Comparison of ENCODE assay signal across 12 mouse cellular contexts in genomic region chr4:117654016-117654702, GRCm38 (mm10). TPM values are rescaled to one million over a fixed set of nuclear protein-coding genes. Genes with fewer than 3 reads are reported as not detected.
DNase-seq lines count a peak whose midpoint lies in the region; ATAC-seq and TF ChIP-seq lines count a peak whose summit lies in the region.
"Had no signal": no experiment of that assay in that cellular context is flagged by ENCODE, and none has a peak within 500 bp of the region (broad histone marks: within the 10 kb centered on the region; RNA-seq: fewer than 3 reads in every experiment).

No protein-coding gene starts in this region.

- peak overlapping the region; percentile 20; the same call in 1 of the 2 replicates for H3K27ac ChIP-seq in gastrocnemius, adult 2 months
- no peak overlapping the region for H3K27ac ChIP-seq in embryonic facial prominence, embryonic 13.5 days
- peak overlapping the region; percentile 71 for H3K27ac ChIP-seq in hindbrain, embryonic 12.5 days
- peak overlapping the region; percentile 81 for H3K27ac ChIP-seq in midbrain, embryonic 12.5 days (replicated peaks)
- H3K27ac ChIP-seq: liver, embryonic 14.5 days had no signal

- H3K4me2 ChIP-seq in embryonic facial prominence, embryonic 13.5 days = no peak overlapping the region
- no peak overlapping the region for H3K4me2 ChIP-seq in hindbrain, embryonic 12.5 days (replicated peaks)
- no peak overlapping the region for H3K4me2 ChIP-seq in midbrain, embryonic 12.5 days (replicated peaks)

- DNase-seq in gastrocnemius, adult 2 months = no peak
- DNase-seq in gastrocnemius, postnatal 10 days = no peak
- no peak for DNase-seq in urinary bladder, postnatal 25 days (ENCODE audit: low spot score)
- no peak for DNase-seq in left cerebral cortex, postnatal 25 days (ENCODE audit: low spot score in 2 of 2)
- DNase-seq in left cerebral cortex, adult 8-10 months (ENCODE audit: low spot score in 2 of 2) = no peak
- DNase-seq: cerebellum, adult 9-10 months; gastrocnemius, postnatal 36 days; heart, postnatal 14 days had no signal

- H3K27me3 ChIP-seq in embryonic facial prominence, embryonic 13.5 days = no peaks in the 10 kb centered on the region
- no peaks in the 10 kb centered on the region for H3K27me3 ChIP-seq in hindbrain, embryonic 12.5 days
- peaks cover 9% of the 10 kb centered on the region for H3K27me3 ChIP-seq in midbrain, embryonic 12.5 days

- peaks cover 20% of the 10 kb centered on the region for H3K36me3 ChIP-seq in embryonic facial prominence, embryonic 13.5 days
- H3K36me3 ChIP-seq in hindbrain, embryonic 12.5 days = no peaks in the 10 kb centered on the region
- no peaks in the 10 kb centered on the region for H3K36me3 ChIP-seq in midbrain, embryonic 12.5 days

- H3K9ac ChIP-seq in embryonic facial prominence, embryonic 13.5 days = peak overlapping the region; percentile 17; the same call in 1 of the 2 replicates
- H3K9ac ChIP-seq in hindbrain, embryonic 12.5 days = peak overlapping the region; percentile 0; the same call in 1 of the 2 replicates
- peak overlapping the region; percentile 26; the same call in 1 of the 2 replicates for H3K9ac ChIP-seq in midbrain, embryonic 12.5 days (replicated peaks)
- H3K9ac ChIP-seq: liver, embryonic 14.5 days had no signal

- no peak overlapping the region for H3K4me3 ChIP-seq in gastrocnemius, adult 2 months
- H3K4me3 ChIP-seq in embryonic facial prominence, embryonic 13.5 days = no peak overlapping the region
- H3K4me3 ChIP-seq in hindbrain, embryonic 12.5 days = no peak overlapping the region
- no peak overlapping the region for H3K4me3 ChIP-seq in midbrain, embryonic 12.5 days

- WGBS in embryonic facial prominence, embryonic 13.5 days = 23% methylated on average over 10 of the region's 10 CpGs
- 19% methylated on average over 10 of the region's 10 CpGs for WGBS in hindbrain, embryonic 12.5 days
- 9% methylated on average over 10 of the region's 10 CpGs for WGBS in midbrain, embryonic 12.5 days

- H3K4me1 ChIP-seq in embryonic facial prominence, embryonic 13.5 days = peaks cover 50% of the 10 kb centered on the region
- H3K4me1 ChIP-seq in hindbrain, embryonic 12.5 days = peaks cover 71% of the 10 kb centered on the region
- peaks cover 83% of the 10 kb centered on the region for H3K4me1 ChIP-seq in midbrain, embryonic 12.5 days

- H3K9me3 ChIP-seq in embryonic facial prominence, embryonic 13.5 days = no peaks in the 10 kb centered on the region
- no peaks in the 10 kb centered on the region for H3K9me3 ChIP-seq in hindbrain, embryonic 12.5 days (replicated peaks)
- H3K9me3 ChIP-seq in midbrain, embryonic 12.5 days = no peaks in the 10 kb centered on the region

- ATAC-seq in embryonic facial prominence, embryonic 13.5 days (ENCODE audit: insufficient number of reproducible peaks, insufficient read depth, low FRiP score, low TSS enrichment, low read depth) = no peak
- ATAC-seq in hindbrain, embryonic 12.5 days (ENCODE audit: low FRiP score) = no peak
- ATAC-seq in midbrain, embryonic 12.5 days (ENCODE audit: low FRiP score, low read depth) = peak; percentile 31; the same call in 1 of the 2 replicates

- intact Hi-C loops in gastrocnemius, adult 2 months (cut with DNase I) = loop anchor here (5.0 kb wide), 1 partner anchor 107 kb away; no protein-coding TSS in a partner anchor
- intact Hi-C loops in left cerebral cortex, postnatal 25 days (cut with DNase I) = no loop called here

- no peak for TF ChIP-seq CTCF in gastrocnemius, adult 2 months (IDR thresholded peaks at IDR 0.05)

RNA-seq across cellular contexts. Expression of gene Dmap1, which starts 27.9 kb away (rescaled TPM):
- total RNA-seq in gastrocnemius, adult 2 months (2021) = 10 to 100 TPM; 15.1 to 17.5 TPM
- 10 to 100 TPM; 18.8 to 22.7 TPM for total RNA-seq in gastrocnemius, postnatal 10 days (2021)
- polyA plus RNA-seq in embryonic facial prominence, embryonic 13.5 days (2015; fragmentation: Nextera tagmentation; extraction: Ambion mirVana) = 73.0 and 77.1 TPM in 2 replicates
- polyA plus RNA-seq in hindbrain, embryonic 12.5 days (2016; fragmentation: Nextera tagmentation; extraction: Ambion mirVana) = 70.3 and 72.1 TPM in 2 replicates
- polyA plus RNA-seq in midbrain, embryonic 12.5 days (2016; fragmentation: Nextera tagmentation; extraction: Ambion mirVana) = 67.5 and 72.1 TPM in 2 replicates
- total RNA-seq in left cerebral cortex, postnatal 25 days (2021) = 10 to 100 TPM; 33.1 to 35.2 TPM
- total RNA-seq in left cerebral cortex, adult 8-10 months (2022) = 10 to 100 TPM; 39.4 to 44.3 (median 41.7) TPM
